Mouse (Mus musculus) lung, postnatal 0 days (tissue): ENCODE measurements around the gene Olfr1388. TPM values are rescaled to one million over a fixed set of nuclear protein-coding genes. Genes with fewer than 3 reads are reported as not detected.
"Not testable (repeated sequence)": the region's sequence is repeated elsewhere in the genome, so short reads cannot be mapped to it uniquely, and the experiment has no call there.

Experiments used
- ATAC-seq: fragments of 200-750 bp; cut with Nextera tagmentation; 2 replicates; pipeline ENCODE4 v1.8.0; 2017; ENCODE audit warnings: moderate library complexity
- DNase-seq: peaks from one replicate; pipeline ENCODE4 v3.0.0-alpha.2; 2016; ENCODE audit warnings: low spot score
- H3K27ac ChIP-seq: fragments of 300-500 bp; sonication (generic); 2 replicates; pipeline ENCODE4 v1.5.1; 2014; ENCODE audit warnings: antibody characterized with exemption, mild to moderate bottlenecking, low read length, mixed read lengths
- H3K27me3 ChIP-seq: fragments of 300-500 bp; sonication (generic); replicated peaks from 2 replicates; pipeline ENCODE4 v1.6.1; 2014; ENCODE audit warnings: low read length, mixed read lengths; ENCODE audit not compliant: insufficient read depth
- H3K36me3 ChIP-seq: fragments of 300-500 bp; sonication (generic); 2 replicates; pipeline ENCODE4 v1.6.1; 2014; ENCODE audit warnings: low read length, mixed read lengths; ENCODE audit not compliant: insufficient read depth
- H3K4me1 ChIP-seq: fragments of 300-500 bp; sonication (generic); 2 replicates; pipeline ENCODE4 v1.6.1; 2014; ENCODE audit warnings: antibody characterized with exemption, low read depth, low read length, mixed read lengths; ENCODE audit not compliant: insufficient read depth
- H3K4me2 ChIP-seq: fragments of 300-500 bp; sonication (generic); replicated peaks from 2 replicates; pipeline ENCODE4 v1.6.1; 2014; ENCODE audit warnings: low read depth, mild to moderate bottlenecking, low read length, moderate library complexity, mixed read lengths
- H3K4me3 ChIP-seq: fragments of 300-500 bp; sonication (generic); 2 replicates; pipeline ENCODE4 v1.5.1; 2014; ENCODE audit warnings: low read depth, low read length
- H3K9ac ChIP-seq: fragments of 300-500 bp; sonication (generic); replicated peaks from 2 replicates; pipeline ENCODE4 v1.6.1; 2014; ENCODE audit warnings: low read depth, mild to moderate bottlenecking
- H3K9me3 ChIP-seq: fragments of 300-500 bp; sonication (generic); 2 replicates; pipeline ENCODE4 v1.6.1; 2016; ENCODE audit warnings: low read length, mixed read lengths
- CTCF ChIP-seq: IDR thresholded peaks from 2 replicates; pipeline ENCODE4 v1.5.1; 2016; ENCODE audit warnings: antibody characterized with exemption, mild to moderate bottlenecking
- EP300 ChIP-seq: IDR thresholded peaks from 2 replicates; pipeline ENCODE4 v1.6.1; 2016; ENCODE audit warnings: antibody characterized with exemption, mild to moderate bottlenecking, control low read depth
- WGBS: fragments of 180-500 bp; shearing (Covaris S2); extraction: QIAGEN DNeasy Blood & Tissue Kit; methylation state at CpG from one replicate; pipeline ENCODE4 v1.1.7; 2014; 5-methylcytosine and 5-hydroxymethylcytosine counted together
- polyA plus RNA-seq: library from polyadenylated mRNA; unstranded; fragments of >200 nt; fragmentation: Nextera tagmentation; extraction: Ambion mirVana; gene quantifications from 2 replicates; pipeline ENCODE4 v1.2.1, GENCODE M21; 2015

Gene Olfr1388
- polyA plus RNA-seq, 1 experiment from 2014 or later: not detected

DNA sequence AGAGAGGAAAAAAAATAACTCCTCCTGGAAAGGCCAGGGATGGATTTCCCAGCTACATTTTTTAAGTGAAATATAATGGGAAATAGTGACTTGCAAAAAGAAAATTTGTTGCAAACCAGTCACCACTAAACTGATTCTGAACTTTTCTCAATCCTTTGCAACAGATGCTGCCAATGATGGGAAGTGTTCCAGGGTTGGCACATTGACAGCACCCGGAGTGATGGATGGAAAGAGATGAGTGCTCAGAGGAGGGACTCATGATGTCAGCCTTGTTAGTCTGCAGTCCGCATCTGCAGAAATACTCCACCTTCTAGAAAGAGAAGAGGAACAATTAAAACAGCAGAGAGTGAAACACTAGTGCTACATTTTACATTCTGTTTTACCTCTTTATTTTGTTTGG lies 6.8 kb upstream of the Olfr1388 start:
- no peak overlapping the region for H3K9ac ChIP-seq
- no peak overlapping the region for H3K4me2 ChIP-seq

DNA sequence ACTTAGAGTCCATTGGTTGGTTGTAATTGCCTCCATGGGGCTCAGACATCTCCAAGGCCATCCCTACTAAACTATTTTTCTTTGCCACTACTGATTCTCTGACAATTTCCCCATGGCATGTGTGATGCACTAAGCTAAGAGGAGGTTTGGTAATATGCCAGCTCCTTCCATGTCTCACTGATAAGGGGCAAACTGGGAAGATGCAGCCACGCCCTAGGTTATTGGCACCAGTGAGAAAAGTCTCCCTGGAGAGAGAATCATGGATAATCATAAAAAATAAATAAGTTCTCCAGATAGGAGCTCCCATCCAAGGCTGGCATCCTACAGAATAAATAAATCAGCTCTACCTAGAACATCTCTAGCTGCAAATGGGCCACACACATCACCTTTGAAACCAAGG lies 18.6 kb downstream of the Olfr1388 start, which contains the start of gene Olfr1387:
Olfr1387 (plus strand) TSS at position 301 of the 400 bp plus-strand sequence.
- no peaks in the 10 kb centered on the region for H3K36me3 ChIP-seq
- no peaks in the 10 kb centered on the region for H3K9me3 ChIP-seq
- no peaks in the 10 kb centered on the region for H3K4me1 ChIP-seq
- H3K4me2 ChIP-seq: no peak within 1 kb of the TSS
- TF ChIP-seq CTCF (no peak), EP300 (no peak)
- ATAC-seq (no peak), DNase-seq (no peak)
- H3K9ac ChIP-seq: no peak within 1 kb of the TSS
- no peaks in the 10 kb centered on the region for H3K27me3 ChIP-seq
- WGBS: 50% methylated on average over 1 of the region's 1 CpGs
- no peak within 1 kb of the TSS for H3K4me3 ChIP-seq
- H3K27ac ChIP-seq: no peak within 1 kb of the TSS

More for the DNA sequence above, 6.8 kb upstream of the Olfr1388 start:
- 76% methylated on average over 2 of the region's 2 CpGs for WGBS
- no peak overlapping the region for H3K4me3 ChIP-seq
- no peaks in the 10 kb centered on the region for H3K9me3 ChIP-seq
- no peak overlapping the region for H3K27ac ChIP-seq
- no peak for DNase-seq
- no peaks in the 10 kb centered on the region for H3K4me1 ChIP-seq
- no peaks in the 10 kb centered on the region for H3K36me3 ChIP-seq
- H3K27me3 ChIP-seq: no peaks in the 10 kb centered on the region
- TF ChIP-seq CTCF: no peak
- TF ChIP-seq EP300: no peak
- ATAC-seq: no peak

DNA sequence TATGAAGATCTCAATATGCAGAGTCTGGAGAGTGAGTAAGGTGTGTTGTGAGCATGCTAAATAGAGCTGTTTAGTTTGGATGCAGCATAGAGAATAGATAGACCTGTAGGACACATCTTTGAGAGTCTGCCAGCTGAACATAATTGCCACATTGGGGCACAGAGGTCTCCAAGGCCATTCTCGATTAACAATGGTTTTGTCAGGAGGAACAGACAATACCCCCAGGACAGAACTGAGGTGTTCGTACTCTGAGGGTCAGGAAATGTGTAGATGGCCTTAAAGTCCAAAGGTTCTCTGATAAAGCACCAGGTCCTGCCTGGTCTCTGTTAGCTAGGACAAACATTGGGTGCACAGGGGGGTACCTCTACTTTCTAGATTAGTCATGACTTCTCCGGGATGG lies 28.3 kb downstream of the Olfr1388 start, which contains the start of gene Olfr1386:
Olfr1386 (plus strand) TSS at position 301 of the 400 bp plus-strand sequence.
- not testable (repeated sequence) for H3K36me3 ChIP-seq, H3K4me3 ChIP-seq, H3K4me1 ChIP-seq, DNase-seq, H3K9me3 ChIP-seq, H3K9ac ChIP-seq, H3K27me3 ChIP-seq, H3K4me2 ChIP-seq, ATAC-seq, H3K27ac ChIP-seq
- WGBS: 84% methylated on average over 2 of the region's 3 CpGs

DNA sequence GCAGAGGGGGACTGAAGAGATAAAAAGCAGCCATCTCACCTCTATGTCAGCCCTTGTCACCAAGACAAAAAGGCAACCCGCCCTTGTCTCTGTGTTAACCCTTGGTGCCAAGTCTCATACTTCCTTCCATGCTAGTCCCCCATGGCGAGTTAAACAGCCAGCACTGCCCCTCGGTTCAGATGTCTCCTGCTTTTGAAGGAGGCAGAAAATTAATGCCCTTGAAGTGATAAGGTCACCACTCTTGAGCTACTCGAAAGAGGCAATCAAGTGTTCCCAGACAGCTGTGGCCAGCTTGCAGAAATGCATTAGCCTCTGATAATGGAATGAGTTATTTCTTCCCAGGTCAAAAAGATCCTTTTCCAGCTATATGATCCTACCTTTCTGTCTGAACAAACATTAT lies 49.5 kb downstream of the Olfr1388 start:
- no peaks in the 10 kb centered on the region for H3K9me3 ChIP-seq
- no peaks in the 10 kb centered on the region for H3K36me3 ChIP-seq
- no peak for DNase-seq
- TF ChIP-seq EP300: no peak
- no peak for TF ChIP-seq CTCF
- H3K4me3 ChIP-seq: no peak overlapping the region
- no peak overlapping the region for H3K4me2 ChIP-seq
- no peak for ATAC-seq
- no peaks in the 10 kb centered on the region for H3K4me1 ChIP-seq
- H3K27me3 ChIP-seq: no peaks in the 10 kb centered on the region
- H3K9ac ChIP-seq: no peak overlapping the region
- no peak overlapping the region for H3K27ac ChIP-seq
- WGBS: 24% methylated on average over 4 of the region's 4 CpGs

DNA sequence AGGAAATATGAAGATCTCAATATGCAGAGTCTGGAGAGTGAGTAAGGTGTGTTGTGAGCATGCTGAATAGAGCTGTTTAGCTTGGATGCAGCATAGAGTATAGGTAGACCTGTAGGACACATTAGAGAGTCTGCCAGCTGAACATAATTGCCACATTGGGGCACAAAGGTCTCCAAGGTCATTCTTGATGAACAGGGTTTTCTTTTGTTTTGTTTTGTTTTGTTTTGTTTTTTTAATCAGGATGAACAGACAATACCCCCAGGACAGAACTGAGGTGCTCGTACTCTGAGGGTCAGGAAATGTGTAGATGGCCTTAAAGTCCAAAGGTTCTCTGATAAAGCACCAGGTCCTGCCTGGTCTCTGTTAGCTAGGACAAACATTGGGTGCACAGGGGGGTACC lies 52.3 kb downstream of the Olfr1388 start, which contains the start of gene Olfr1385:
Olfr1385 (plus strand) TSS at position 301 of the 400 bp plus-strand sequence.
- not testable (repeated sequence) for H3K9me3 ChIP-seq, H3K4me1 ChIP-seq, H3K4me2 ChIP-seq, DNase-seq, H3K4me3 ChIP-seq, H3K27me3 ChIP-seq, ATAC-seq, H3K9ac ChIP-seq, H3K27ac ChIP-seq, H3K36me3 ChIP-seq
- WGBS: 68% methylated on average over 1 of the region's 1 CpGs

Other genes starting within 250 kb of the Olfr1388 start
- 0.56 and 0.82 TPM in 2 replicates for gene Btnl9, start 249.5 kb upstream of the Olfr1388 start, polyA plus RNA-seq
- gene Zfp62, start 233.3 kb upstream of the Olfr1388 start, polyA plus RNA-seq: 19.6 and 21.5 TPM in 2 replicates
- 90.2 and 94.5 TPM in 2 replicates for gene Mgat1, start 192.4 kb upstream of the Olfr1388 start, polyA plus RNA-seq
- not detected in 2 replicates for gene Olfr1393, start 158.3 kb upstream of the Olfr1388 start, polyA plus RNA-seq
- 0.05 TPM in 1 of 2 replicates, not detected in the other for gene Olfr1392, start 151.3 kb upstream of the Olfr1388 start, polyA plus RNA-seq
- gene Olfr10, start 131.9 kb upstream of the Olfr1388 start, polyA plus RNA-seq: not detected in 2 replicates
- not detected in 2 replicates for gene Olfr1391, start 113.9 kb upstream of the Olfr1388 start, polyA plus RNA-seq
- gene Olfr1390, start 101.4 kb upstream of the Olfr1388 start, polyA plus RNA-seq: not detected in 2 replicates
- gene Olfr1389, start 13.6 kb upstream of the Olfr1388 start, polyA plus RNA-seq: not detected in 2 replicates
- not detected in 2 replicates for gene Olfr1387, start 18.7 kb downstream of the Olfr1388 start, polyA plus RNA-seq
- gene Olfr1386, start 28.4 kb downstream of the Olfr1388 start, polyA plus RNA-seq: not detected in 2 replicates
- not detected in 2 replicates for gene Olfr1385, start 52.4 kb downstream of the Olfr1388 start, polyA plus RNA-seq
- not detected in 2 replicates for gene Olfr1384, start 70.1 kb downstream of the Olfr1388 start, polyA plus RNA-seq
- not detected in 2 replicates for gene Olfr1383, start 83.0 kb downstream of the Olfr1388 start, polyA plus RNA-seq
- gene Olfr1382, start 91.6 kb downstream of the Olfr1388 start, polyA plus RNA-seq: not detected in 2 replicates
- gene Olfr1381, start 106.8 kb downstream of the Olfr1388 start, polyA plus RNA-seq: not detected in 2 replicates
- gene Olfr1380, start 120.3 kb downstream of the Olfr1388 start, polyA plus RNA-seq: not detected in 2 replicates
- 9.7 and 9.8 TPM in 2 replicates for gene Flt4, start 172.6 kb downstream of the Olfr1388 start, polyA plus RNA-seq
- gene Scgb3a1, start 227.0 kb downstream of the Olfr1388 start, polyA plus RNA-seq: 261 and 341 TPM in 2 replicates